Mouse (Mus musculus) activated CD4-positive, CD25-positive, alpha-beta regulatory T cell, adult 4 months (primary cell): ENCODE measurements at regions not wholly inside any gene's neighbourhood (a gene's known extent, or its start where the extent isn't known, plus 50 kb on each side); places are given as distances from the start of the nearest gene placed in this dataset.

ENCODE experiments used
- ATAC-seq: one replicate; pipeline ENCODE4 v1.8.0; 2017

- ATAC-seq = no peak
These were observed 318.0 kb upstream of the Npvf start for GRCm38 (mm10) chr6:50972268-50972667.

- ATAC-seq = no peak
These were observed 319.0 kb upstream of the Npvf start for GRCm38 (mm10) chr6:50973231-50973654.

- ATAC-seq = no peak
These were observed 319.6 kb upstream of the Npvf start for GRCm38 (mm10) chr6:50973815-50974214.

DNA sequence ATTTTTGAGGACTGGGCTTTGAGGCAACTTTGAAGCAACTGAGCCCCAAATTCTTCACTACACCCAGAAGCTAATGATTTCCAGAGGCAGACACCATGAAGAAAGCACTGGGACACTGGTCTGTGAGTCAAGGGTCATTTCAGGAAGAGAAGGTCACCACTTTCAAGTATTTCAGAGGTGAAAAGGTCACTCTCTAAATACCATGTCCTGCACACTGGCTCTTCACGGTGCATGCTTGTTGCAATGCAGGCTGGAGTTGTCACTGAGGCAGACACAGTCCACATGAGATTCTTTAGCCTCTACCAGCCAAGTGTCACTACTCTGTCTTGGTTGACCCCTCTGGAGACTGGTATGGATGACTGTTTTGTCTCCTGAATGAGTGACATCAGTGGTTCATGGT, 320.7 kb upstream of the Npvf start:
- ATAC-seq = no peak

GRCm38 (mm10) chr6:50976973-50977372, 322.7 kb upstream of the Npvf start:
- ATAC-seq = no peak

- no peak for ATAC-seq
These were observed 323.1 kb upstream of the Npvf start for GRCm38 (mm10) chr6:50977381-50977780.

DNA sequence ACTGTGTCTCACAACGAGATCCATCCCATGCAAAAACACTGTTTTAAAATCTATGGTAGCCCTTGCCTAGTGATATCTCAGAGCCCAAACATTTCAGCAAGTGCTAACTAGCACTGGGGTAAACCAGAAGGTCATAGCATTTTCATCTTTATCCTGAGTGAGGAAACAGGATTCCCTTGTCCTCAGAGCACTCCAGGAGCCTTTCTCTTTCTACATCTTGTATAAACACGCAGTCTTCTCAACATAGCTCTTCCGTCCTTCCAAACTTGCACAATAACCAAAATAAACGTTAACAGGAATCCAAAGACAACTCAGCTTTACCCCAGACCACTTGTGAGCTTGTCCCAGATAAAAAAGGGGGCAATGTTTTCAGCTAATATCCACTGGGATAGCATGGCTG, 323.8 kb upstream of the Npvf start:
- no peak for ATAC-seq

GRCm38 (mm10) chr6:50978571-50978970, 324.3 kb upstream of the Npvf start:
- ATAC-seq = no peak

GRCm38 (mm10) chr6:50979764-50980163, 325.5 kb upstream of the Npvf start:
- no peak for ATAC-seq

DNA sequence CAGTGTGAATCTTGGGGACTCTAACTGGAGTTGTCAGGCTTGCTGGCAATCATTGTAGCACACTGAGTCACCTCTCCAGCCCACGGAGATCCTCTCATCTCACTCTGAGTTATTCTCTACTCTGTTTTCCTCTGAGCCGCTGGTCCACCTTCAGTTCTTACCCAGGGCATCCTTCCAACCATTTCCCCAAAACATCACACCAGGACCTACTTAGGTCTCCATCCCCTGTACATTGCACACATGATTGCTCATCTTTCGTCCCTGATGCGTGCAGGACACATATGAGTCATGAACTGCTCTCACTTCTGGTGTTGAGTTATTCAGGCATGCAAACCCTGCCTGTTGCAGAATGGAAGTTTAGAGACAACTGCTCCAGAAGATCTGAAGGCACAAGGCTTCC, 326.1 kb upstream of the Npvf start:
- ATAC-seq = no peak

GRCm38 (mm10) chr6:50981702-50982309, 327.6 kb upstream of the Npvf start:
- no peak for ATAC-seq

DNA sequence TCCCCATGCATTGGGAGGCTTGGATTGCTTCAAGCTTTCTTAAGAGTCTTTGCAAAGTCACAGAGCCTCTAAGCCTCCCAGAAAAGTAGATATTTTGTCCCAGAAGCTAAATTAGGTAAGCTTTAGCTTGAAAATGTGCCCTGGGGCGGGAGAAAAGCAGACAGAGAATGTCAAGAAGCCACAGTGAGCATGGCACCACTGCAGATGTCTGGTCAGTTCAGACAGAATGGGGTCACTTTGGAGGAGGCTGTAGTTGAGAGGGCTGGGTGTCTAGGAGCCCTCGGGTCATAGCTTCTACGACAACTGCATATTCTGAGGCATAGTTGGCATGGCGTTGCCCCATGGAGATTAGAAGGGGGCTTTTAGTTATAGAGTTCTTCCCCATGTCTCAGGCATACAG, 328.6 kb upstream of the Npvf start:
- no peak for ATAC-seq

- no peak for ATAC-seq
These were observed 329.4 kb upstream of the Npvf start for GRCm38 (mm10) chr6:50983511-50984099.

DNA sequence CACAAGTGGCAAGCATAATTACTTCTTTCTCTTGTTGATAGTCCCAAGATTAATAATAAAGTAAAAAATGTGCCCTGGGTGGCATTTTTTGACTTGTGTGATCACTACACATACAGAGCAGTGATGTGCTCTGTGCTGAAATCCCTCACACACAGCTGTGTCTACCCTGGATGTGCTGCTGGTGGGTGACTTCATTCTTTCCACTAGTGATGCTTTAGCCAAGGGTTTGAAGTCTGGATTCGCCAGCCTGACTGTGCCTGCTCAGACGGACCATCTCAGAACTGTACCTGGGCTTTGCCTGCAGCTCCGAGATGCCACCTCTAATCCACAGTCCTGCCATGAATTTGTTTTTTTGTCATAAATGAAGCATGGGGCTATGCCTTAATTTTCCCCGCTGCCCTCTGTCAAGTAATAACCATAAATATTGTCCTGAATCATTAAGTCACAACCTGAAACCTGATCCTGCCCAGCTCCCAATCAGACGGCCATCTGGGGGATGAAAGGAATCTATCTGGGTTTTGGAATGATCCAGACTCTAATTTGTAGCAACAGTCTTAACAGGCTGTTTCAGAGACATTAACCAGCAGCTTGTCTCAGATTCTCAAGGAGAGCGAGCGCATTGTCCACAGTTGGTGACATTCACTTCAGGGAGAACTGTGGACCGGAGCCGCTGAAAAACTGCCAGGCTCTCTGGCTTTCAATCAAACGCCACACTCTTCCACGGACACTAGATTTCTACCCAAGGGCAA, 330.1 kb upstream of the Npvf start:
- ATAC-seq = no peak

- no peak for ATAC-seq
These were observed 332.2 kb upstream of the Npvf start for GRCm38 (mm10) chr6:50986270-50986924.

GRCm38 (mm10) chr6:50988561-50988960, 334.3 kb upstream of the Npvf start:
- ATAC-seq = no peak

DNA sequence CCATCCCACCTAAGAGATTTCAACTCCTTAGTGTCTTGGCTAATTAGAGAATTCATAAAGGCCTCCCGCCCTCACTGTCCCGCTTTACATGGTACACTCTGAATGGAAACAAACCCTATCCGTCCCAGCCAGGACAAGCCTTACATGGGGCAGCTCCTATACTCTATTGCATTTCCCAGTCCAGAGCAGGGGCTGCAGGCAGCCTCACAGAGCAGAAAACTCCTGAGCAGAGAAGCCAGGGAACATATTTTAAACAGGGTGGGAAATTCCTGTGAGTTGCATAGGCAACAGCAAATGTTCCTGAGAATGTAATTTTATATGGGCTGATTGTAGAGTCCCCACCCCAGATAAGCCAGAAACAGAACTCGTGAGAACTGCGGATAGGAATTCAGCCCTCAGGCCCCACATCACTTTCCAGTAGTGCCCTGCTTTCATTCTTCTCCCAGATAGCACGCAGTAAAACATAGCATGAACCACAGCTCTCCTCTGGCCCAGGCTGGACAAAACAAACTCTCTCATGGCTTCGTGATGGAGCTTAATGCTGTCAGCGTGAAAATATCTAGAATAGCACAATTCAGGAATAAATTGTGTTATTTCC, 337.4 kb upstream of the Npvf start:
- ATAC-seq = no peak

DNA sequence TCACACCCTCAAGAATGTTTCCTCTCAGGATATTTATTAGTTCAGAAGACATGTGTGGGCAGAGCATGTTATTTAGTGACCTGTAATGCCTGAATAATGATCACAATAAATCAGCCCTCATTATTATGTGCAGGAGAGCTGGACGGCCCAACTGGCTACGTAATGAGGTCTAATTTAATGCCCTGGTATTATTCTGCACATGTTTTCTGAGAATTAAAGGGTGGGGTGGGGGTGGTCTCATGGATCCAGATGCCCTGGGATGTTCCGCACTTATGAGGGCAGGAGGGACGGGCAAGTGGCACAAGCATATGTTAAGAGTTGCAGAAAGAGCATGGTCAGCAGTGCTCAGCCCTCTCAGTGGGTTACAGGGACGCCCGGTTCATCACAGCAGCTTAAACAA, 339.7 kb upstream of the Npvf start:
- ATAC-seq = no peak

DNA sequence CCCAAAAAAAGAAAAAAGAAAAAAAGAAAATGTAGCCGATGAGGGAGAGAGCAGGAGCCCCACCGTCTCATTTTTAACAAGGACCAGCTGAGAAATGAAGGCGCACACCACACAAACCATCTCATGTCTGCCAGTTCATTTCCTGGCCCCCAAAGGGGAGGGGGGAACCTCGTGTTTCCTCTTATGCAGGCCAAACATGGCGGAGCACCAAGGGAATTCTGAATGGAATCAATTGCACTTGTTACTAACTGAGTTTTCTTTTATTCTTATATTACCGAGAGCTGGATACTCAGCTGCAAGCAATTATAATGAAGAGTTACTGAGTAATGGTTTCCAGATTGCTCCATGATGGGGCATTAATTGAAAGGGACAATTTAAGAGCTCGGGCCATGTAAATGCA, 348.5 kb upstream of the Npvf start:
- no peak for ATAC-seq

DNA sequence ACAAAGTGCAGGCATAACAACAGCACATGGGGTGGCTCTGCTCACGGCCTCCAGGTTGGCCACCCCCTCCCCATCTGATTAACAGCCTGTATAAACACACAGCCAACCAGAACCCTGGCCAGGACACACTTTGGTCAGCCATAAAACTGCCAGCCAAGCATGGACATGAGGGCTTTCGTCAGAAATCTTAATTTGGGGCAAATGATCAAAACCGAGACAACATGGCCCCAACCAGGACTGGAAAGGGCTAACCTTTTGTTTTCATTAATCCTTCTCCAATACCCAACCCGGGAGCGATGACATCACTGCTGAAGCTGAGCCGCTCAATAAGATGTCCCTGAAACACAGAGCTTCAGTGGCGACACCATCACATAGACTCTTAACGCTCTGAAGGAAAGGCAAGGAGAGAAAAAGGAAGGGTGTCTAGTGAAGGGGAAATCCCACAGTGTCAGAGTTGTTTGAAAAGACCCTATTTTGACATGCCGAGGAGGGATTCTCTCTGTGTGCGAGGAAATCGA, 351.9 kb upstream of the Npvf start:
- no peak for ATAC-seq

GRCm38 (mm10) chr6:51009526-51010340, 355.5 kb upstream of the Npvf start:
- ATAC-seq = no peak

DNA sequence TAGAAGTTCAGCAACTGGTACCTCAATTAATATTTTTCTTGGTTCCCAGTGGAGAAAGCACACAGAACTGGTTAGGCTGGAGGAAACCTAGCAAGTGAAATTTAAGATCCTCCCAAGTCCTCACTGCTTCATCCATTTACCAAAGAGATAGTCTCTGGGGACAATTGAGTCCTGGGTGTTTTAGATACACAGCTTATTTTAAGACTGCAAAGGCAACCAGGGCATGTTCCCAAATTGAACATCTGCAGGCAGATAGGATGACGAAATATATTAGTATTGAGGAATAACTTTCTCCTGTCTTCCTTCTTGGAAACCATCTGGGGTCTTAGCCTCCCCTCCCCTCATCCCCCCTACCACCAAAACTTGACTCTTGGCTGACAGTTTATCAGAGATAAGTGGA, 356.3 kb upstream of the Npvf start:
- ATAC-seq = no peak
